Mouse (Mus musculus): ENCODE data around the gene Pcyt1b.

- TF ChIP-seq POLR2A (IDR thresholded peaks at IDR 0.05; ENCODE audit: extremely low read depth, insufficient read depth, low read length) (no peak), CTCF (IDR thresholded peaks at IDR 0.05; ENCODE audit: extremely low read depth, insufficient read depth, low read length) (no peak)
Observed at GRCm38 (mm10) chrX:93643600-93643999, 11.1 kb upstream of the Pcyt1b start.

Measured in cortical plate, adult 2 months (tissue).